Mouse (Mus musculus) telencephalon, adult 2 months (tissue): ENCODE measurements at regions not wholly inside any gene's neighbourhood (a gene's known extent, or its start where the extent isn't known, plus 50 kb on each side); places are given as distances from the start of the nearest gene placed in this dataset.

ENCODE experiments used
- DNase-seq: peaks from one replicate; pipeline ENCODE4 v3.0.0-alpha.2; 2011; ENCODE audit warnings: low read depth, low spot score

GRCm38 (mm10) chr1:48055324-48055723 is 1162.7 kb upstream of the Slc39a10 start:
- DNase-seq: peak; percentile 38

- no peak for DNase-seq
Measured at GRCm38 (mm10) chr1:48031631-48032030, 1139.0 kb upstream of the Slc39a10 start.
